ENCODE assay signal across 23 mouse cellular contexts in genomic region chr10:24642796-24643580, GRCm38 (mm10). TPM values are rescaled to one million over a fixed set of nuclear protein-coding genes. Genes with fewer than 3 reads are reported as not detected.
A peak's percentile ranks its signal among the peaks of the same experiment; 100 is the strongest.
DNase-seq lines count a peak whose midpoint lies in the region; ATAC-seq and TF ChIP-seq lines count a peak whose summit lies in the region.
"Had no signal": no experiment of that assay in that cellular context is flagged by ENCODE, and none has a peak within 500 bp of the region (broad histone marks: within the 10 kb centered on the region; RNA-seq: fewer than 3 reads in every experiment).

No protein-coding gene starts in this region.

- no peaks in the 10 kb centered on the region for H3K36me3 ChIP-seq in CH12.LX (replicated peaks in 1 of 2; ENCODE audit: control insufficient read depth in 1 of 2, insufficient read depth in 1 of 2, low read length in 1 of 2)
- H3K36me3 ChIP-seq: embryonic facial prominence, embryonic 12.5 days; kidney, embryonic 15.5 days; limb, embryonic 10.5 days had no signal

- in situ Hi-C loops in CH12.LX (cut with MboI; ENCODE audit: low pct_ligation_motif_present, low pct_unique_long_range_greater_than_20kb, low sequenced_read_pairs), result loop anchor here (25.0 kb wide), 1 partner anchor 194 kb away; the partner anchor contains the start of gene Enpp3

- no peak overlapping the region for H3K27ac ChIP-seq in CH12.LX (ENCODE audit: insufficient read depth, low read depth)
- H3K27ac ChIP-seq: embryonic facial prominence, embryonic 12.5 days; hindbrain, embryonic 14.5 days; kidney, embryonic 15.5 days; limb, embryonic 10.5 days had no signal

- H3K4me1 ChIP-seq in CH12.LX (ENCODE audit: control insufficient read depth in 1 of 2, insufficient read depth in 2 of 2), result peaks cover 12 to 29% of the 10 kb centered on the region in 2 experiments

- no peaks in the 10 kb centered on the region for H3K79me2 ChIP-seq in CH12.LX (replicated peaks; ENCODE audit: control insufficient read depth, extremely low read depth, insufficient read depth, poor library complexity, severe bottlenecking)

- peak; percentile 13 to 74 for DNase-seq in layer of hippocampus, adult 18-20 months (ENCODE audit: low spot score in 2 of 2)
- no peak for DNase-seq in layer of hippocampus, postnatal 10 days (ENCODE audit: low spot score in 2 of 2)
- no peak for DNase-seq in CH12.LX (ENCODE audit: extremely low read depth)
- DNase-seq in layer of hippocampus, adult 8-10 months (ENCODE audit: low spot score in 2 of 2), result peak; percentile 23 to 40
- DNase-seq in kidney, postnatal 36 days, result no peak
- DNase-seq in left cerebral cortex, postnatal 10 days (ENCODE audit: extremely low spot score in 1 of 2, low spot score in 2 of 2), result no peak
- DNase-seq in left cerebral cortex, adult 18-20 months (ENCODE audit: low spot score in 2 of 2), result no peak
- DNase-seq: cerebellum, adult 8-10 months; gastrocnemius, postnatal 25 days; heart, postnatal 14 days; liver, postnatal 0 days; lung, postnatal 14 days; midbrain, embryonic 14.5 days had no signal

- TF ChIP-seq CTCF in CH12.LX (conservative IDR thresholded peaks at IDR 0.05 in 1 of 2, IDR thresholded peaks at IDR 0.05 in 1 of 2; ENCODE audit: low read depth in 2 of 2, low read length in 2 of 2), result no peak

- intact Hi-C loops in left cerebral cortex, postnatal 10 days (cut with DNase I), result no loop called here

- no peak for TF ChIP-seq POLR2A in CH12.LX (IDR thresholded peaks at IDR 0.05; ENCODE audit: low read depth, low read length)

- H3K4me2 ChIP-seq in CH12.LX (ENCODE audit: insufficient read depth, low read depth, poor library complexity, severe bottlenecking), result no peak overlapping the region
- H3K4me2 ChIP-seq: embryonic facial prominence, embryonic 12.5 days; heart, embryonic 11.5 days; hindbrain, embryonic 14.5 days; kidney, embryonic 15.5 days had no signal

- H3K27me3 ChIP-seq in CH12.LX (replicated peaks), result no peaks in the 10 kb centered on the region
- H3K27me3 ChIP-seq: embryonic facial prominence, embryonic 12.5 days; kidney, embryonic 15.5 days had no signal

- peak; percentile 73 for ATAC-seq in megakaryocyte progenitor cell, adult 5-6 weeks (replicated peaks; ENCODE audit: poor library complexity)
- ATAC-seq: forebrain, embryonic 14.5 days; intestine, embryonic 16.5 days; liver, postnatal 0 days had no signal

- dilution Hi-C loops in CH12.LX (cut with MboI; ENCODE audit: extremely low pct_ligation_motif_present, extremely low pct_unique_long_range_greater_than_20kb, low sequenced_read_pairs), result no loop called here

- TF ChIP-seq RAD21 in CH12.LX (IDR thresholded peaks at IDR 0.05; ENCODE audit: low read depth, low read length), result no peak

- no peaks in the 10 kb centered on the region for H3K9me3 ChIP-seq in CH12.LX (replicated peaks; ENCODE audit: low read length)
- H3K9me3 ChIP-seq: embryonic facial prominence, embryonic 12.5 days; kidney, embryonic 15.5 days; limb, embryonic 10.5 days had no signal

- no peak overlapping the region for H3K9ac ChIP-seq in CH12.LX (ENCODE audit: insufficient read depth, low read depth)
- H3K9ac ChIP-seq: embryonic facial prominence, embryonic 12.5 days; hindbrain, embryonic 14.5 days; kidney, embryonic 15.5 days; liver, postnatal 0 days had no signal

- H3K4me3 ChIP-seq in CH12.LX (replicated peaks in 1 of 3; ENCODE audit: low read depth in 2 of 3, low read length in 2 of 3, poor library complexity in 1 of 3), result no peak overlapping the region
- H3K4me3 ChIP-seq: embryonic facial prominence, embryonic 12.5 days; erythroblast, embryonic 14.5 days; kidney, embryonic 15.5 days; limb, embryonic 10.5 days; myocyte had no signal

- peak; percentile 55; the same call in 1 of the 2 replicates for TF ChIP-seq EP300 in CH12.LX (IDR thresholded peaks at IDR 0.05; ENCODE audit: low read length)

TF ChIP-seq in CH12.LX, 34 proteins besides CTCF, POLR2A, EP300 and RAD21:
- TF ChIP-seq SMC3 (IDR thresholded peaks at IDR 0.05; ENCODE audit: low read depth, low read length) (no peak), RCOR1 (conservative IDR thresholded peaks at IDR 0.05; ENCODE audit: low read depth, low read length) (no peak), ZKSCAN1 (IDR thresholded peaks at IDR 0.05; ENCODE audit: borderline replicate concordance, low read depth, low read length) (no peak), IRF4 (IDR thresholded peaks at IDR 0.05; ENCODE audit: low read depth, low read length) (peak; percentile 62), CHD2 (IDR thresholded peaks at IDR 0.05; ENCODE audit: low read length) (no peak)

RNA-seq across cellular contexts. Expression of gene Ccn2, which starts 47.7 kb away (rescaled TPM):
- 1 to 10 TPM; 7.8 to 9.8 TPM for total RNA-seq in layer of hippocampus, adult 18-20 months (2021)
- 10 to 100 TPM; 10.8 to 13.1 TPM for total RNA-seq in layer of hippocampus, postnatal 10 days (2021)
- not detected in 2 replicates for total RNA-seq in CH12.LX (2012; rRNA removed)
- not detected in 2 replicates for total RNA-seq in CH12.LX (2014; rRNA removed)
- not detected in 2 replicates for polyA plus RNA-seq in CH12.LX (2012; ENCODE audit: insufficient read length, low read depth)
- total RNA-seq in layer of hippocampus, adult 8-10 months (2022), result 10 to 100 TPM in 3 of 4 experiments, 1 to 10 TPM in 1; 9.8 to 18.3 (median 10.7) TPM
- total RNA-seq in megakaryocyte progenitor cell, adult 5-6 weeks (2015), result not detected in 2 replicates
- not detected in 2 replicates for total RNA-seq in megakaryocyte progenitor cell, adult 5-6 weeks (2017)
- 10 to 100 TPM; 27.6 to 41.4 TPM for total RNA-seq in left cerebral cortex, postnatal 10 days (2021)
- 10 to 100 TPM; 30.6 to 36.4 TPM for total RNA-seq in left cerebral cortex, adult 18-20 months (2021)
- polyA plus RNA-seq: erythroblast, embryonic 14.5 days had no signal

Comparison
In these comparisons a context has a peak if more than half of its experiments do, and no peak if none do; other contexts are left out.
1. DNase-seq: peak in layer of hippocampus, adult 18-20 months (2 of 2) and layer of hippocampus, adult 8-10 months (2 of 2); none in layer of hippocampus, postnatal 10 days (0 of 2), CH12.LX (single experiment), kidney, postnatal 36 days (0 of 2), left cerebral cortex, postnatal 10 days (0 of 2) and left cerebral cortex, adult 18-20 months (0 of 2).
2. RNA of gene Ccn2, which starts 47.7 kb away (total RNA-seq): 27.6 to 41.4 TPM in left cerebral cortex, postnatal 10 days, 30.6 to 36.4 TPM in left cerebral cortex, adult 18-20 months, 10.8 to 13.1 TPM in layer of hippocampus, postnatal 10 days, 9.8 to 18.3 TPM in layer of hippocampus, adult 8-10 months and 7.8 to 9.8 TPM in layer of hippocampus, adult 18-20 months; not detected in CH12.LX and not detected in megakaryocyte progenitor cell, adult 5-6 weeks; every median in the first group is over 4 times any median in the second.